22 mouse cellular contexts compared by ENCODE assay signal in genomic region chr15:97712546-97712945, GRCm38 (mm10). TPM values are rescaled to one million over a fixed set of nuclear protein-coding genes. Genes with fewer than 3 reads are reported as not detected.
A peak's percentile ranks its signal among the peaks of the same experiment; 100 is the strongest.
DNase-seq lines count a peak whose midpoint lies in the region; ATAC-seq and TF ChIP-seq lines count a peak whose summit lies in the region.
"Had no signal": no experiment of that assay in that cellular context is flagged by ENCODE, and none has a peak within 500 bp of the region (broad histone marks: within the 10 kb centered on the region; RNA-seq: fewer than 3 reads in every experiment).

No protein-coding gene starts in this region.

- H3K4me1 ChIP-seq in heart, embryonic 11.5 days (ENCODE audit: control insufficient read depth, insufficient read depth, low read length), result no peaks in the 10 kb centered on the region
- H3K4me1 ChIP-seq in midbrain, embryonic 11.5 days (ENCODE audit: control insufficient read depth, insufficient read depth, low read length), result no peaks in the 10 kb centered on the region
- H3K4me1 ChIP-seq in midbrain, embryonic 10.5 days, result peaks cover 21% of the 10 kb centered on the region
- no peaks in the 10 kb centered on the region for H3K4me1 ChIP-seq in midbrain, embryonic 13.5 days (replicated peaks)
- no peaks in the 10 kb centered on the region for H3K4me1 ChIP-seq in midbrain, embryonic 15.5 days
- H3K4me1 ChIP-seq in testis, adult 2 months (ENCODE audit: control insufficient read depth, insufficient read depth, low read length), result peaks cover 4% of the 10 kb centered on the region; the same call in 1 of the 2 replicates

- no peak overlapping the region for H3K27ac ChIP-seq in heart, embryonic 11.5 days (ENCODE audit: low read depth, low read length)
- no peak overlapping the region for H3K27ac ChIP-seq in midbrain, embryonic 11.5 days (ENCODE audit: low read depth, low read length)
- no peak overlapping the region for H3K27ac ChIP-seq in midbrain, embryonic 10.5 days (replicated peaks)
- no peak overlapping the region for H3K27ac ChIP-seq in midbrain, embryonic 13.5 days
- no peak overlapping the region for H3K27ac ChIP-seq in midbrain, embryonic 15.5 days
- H3K27ac ChIP-seq in testis, adult 2 months (ENCODE audit: control insufficient read depth, insufficient read depth, low read depth, low read length), result peak overlapping the region; percentile 10; the same call in 1 of the 2 replicates

- no peaks in the 10 kb centered on the region for H3K27me3 ChIP-seq in heart, embryonic 11.5 days (ENCODE audit: control insufficient read depth, insufficient read depth, low read length)
- H3K27me3 ChIP-seq in midbrain, embryonic 11.5 days (ENCODE audit: control insufficient read depth, insufficient read depth, low read length), result no peaks in the 10 kb centered on the region
- H3K27me3 ChIP-seq in midbrain, embryonic 10.5 days (ENCODE audit: low read depth, poor library complexity, severe bottlenecking), result 0 out of 2 replicates have a peak, but pooled peaks cover 19% of the 10 kb centered on the region
- H3K27me3 ChIP-seq in midbrain, embryonic 13.5 days, result 0 out of 2 replicates have a peak, but pooled peaks cover 3% of the 10 kb centered on the region
- no peaks in the 10 kb centered on the region for H3K27me3 ChIP-seq in midbrain, embryonic 15.5 days (replicated peaks)
- H3K27me3 ChIP-seq in testis, adult 2 months (ENCODE audit: control insufficient read depth, insufficient read depth, low read length), result no peaks in the 10 kb centered on the region
- H3K27me3 ChIP-seq: CH12.LX, Patski had no signal

- no peak for TF ChIP-seq POLR2A in testis, adult 2 months (IDR thresholded peaks at IDR 0.05; ENCODE audit: control insufficient read depth, low read depth, low read length)

- H3K9me3 ChIP-seq in heart, embryonic 11.5 days (replicated peaks; ENCODE audit: control insufficient read depth, low read length), result no peaks in the 10 kb centered on the region
- no peaks in the 10 kb centered on the region for H3K9me3 ChIP-seq in midbrain, embryonic 11.5 days (ENCODE audit: control insufficient read depth, low read length)
- no peaks in the 10 kb centered on the region for H3K9me3 ChIP-seq in midbrain, embryonic 10.5 days (replicated peaks)
- H3K9me3 ChIP-seq in midbrain, embryonic 13.5 days, result no peaks in the 10 kb centered on the region
- H3K9me3 ChIP-seq in midbrain, embryonic 15.5 days, result no peaks in the 10 kb centered on the region
- H3K9me3 ChIP-seq: G1E had no signal

- H3K4me3 ChIP-seq in heart, embryonic 11.5 days (ENCODE audit: low read depth, low read length), result no peak overlapping the region
- no peak overlapping the region for H3K4me3 ChIP-seq in midbrain, embryonic 11.5 days (ENCODE audit: low read depth, low read length)
- no peak overlapping the region for H3K4me3 ChIP-seq in midbrain, embryonic 10.5 days
- H3K4me3 ChIP-seq in midbrain, embryonic 13.5 days (replicated peaks), result no peak overlapping the region
- no peak overlapping the region for H3K4me3 ChIP-seq in midbrain, embryonic 15.5 days
- no peak overlapping the region for H3K4me3 ChIP-seq in testis, adult 2 months (ENCODE audit: control insufficient read depth, low read depth, low read length)

- H3K36me3 ChIP-seq in heart, embryonic 11.5 days (ENCODE audit: control insufficient read depth, insufficient read depth, low read length), result no peaks in the 10 kb centered on the region
- no peaks in the 10 kb centered on the region for H3K36me3 ChIP-seq in midbrain, embryonic 11.5 days (ENCODE audit: control insufficient read depth, insufficient read depth, low read length)
- no peaks in the 10 kb centered on the region for H3K36me3 ChIP-seq in midbrain, embryonic 10.5 days
- H3K36me3 ChIP-seq in midbrain, embryonic 13.5 days, result no peaks in the 10 kb centered on the region
- H3K36me3 ChIP-seq in midbrain, embryonic 15.5 days (replicated peaks), result no peaks in the 10 kb centered on the region
- H3K36me3 ChIP-seq in testis, adult 2 months (ENCODE audit: control insufficient read depth, insufficient read depth, low read length), result no peaks in the 10 kb centered on the region
- H3K36me3 ChIP-seq: G1E had no signal

- no peak overlapping the region for H3K9ac ChIP-seq in heart, embryonic 11.5 days (ENCODE audit: low read depth, low read length)
- H3K9ac ChIP-seq in midbrain, embryonic 11.5 days (ENCODE audit: low read length), result no peak overlapping the region
- H3K9ac ChIP-seq in midbrain, embryonic 13.5 days (replicated peaks), result 0 out of 2 replicates have a peak overlapping the region, but pooled peaks have one; percentile 6
- no peak overlapping the region for H3K9ac ChIP-seq in midbrain, embryonic 15.5 days

- TF ChIP-seq CTCF in testis, adult 2 months (IDR thresholded peaks at IDR 0.05; ENCODE audit: control insufficient read depth, insufficient read depth, insufficient replicate concordance, low read depth, low read length), result no peak

- 61% methylated on average over 6 of the region's 6 CpGs for WGBS in heart, embryonic 11.5 days (ENCODE audit: insufficient replicate concordance)
- 63% methylated on average over 6 of the region's 6 CpGs for WGBS in midbrain, embryonic 11.5 days
- 73% methylated on average over 6 of the region's 6 CpGs for WGBS in midbrain, embryonic 10.5 days
- 72% methylated on average over 6 of the region's 6 CpGs for WGBS in midbrain, embryonic 13.5 days
- 69% methylated on average over 6 of the region's 6 CpGs for WGBS in midbrain, embryonic 15.5 days

- peak; percentile 86 for DNase-seq in heart, adult 11 months
- DNase-seq in midbrain, embryonic 11.5 days (ENCODE audit: low spot score, missing footprints), result peak; percentile 61
- DNase-seq in midbrain, embryonic 10.5 days (ENCODE audit: low spot score), result no peak
- DNase-seq in testis, postnatal 10 days (ENCODE audit: low spot score), result no peak
- DNase-seq: adrenal gland, adult 2 months; adrenal gland, adult 8-10 months; adrenal gland, postnatal 10 days; adrenal gland, postnatal 14 days; adrenal gland, postnatal 25 days; adrenal gland, postnatal 36 days; B cell, adult 2 months; cerebellum, adult 11 months; cerebellum, adult 11-12 months had no signal

- no peak for ATAC-seq in heart, embryonic 11.5 days (replicated peaks; ENCODE audit: insufficient number of reproducible peaks, low FRiP score, low TSS enrichment)
- no peak for ATAC-seq in midbrain, embryonic 11.5 days (ENCODE audit: low FRiP score)
- ATAC-seq in midbrain, embryonic 13.5 days, result no peak
- no peak for ATAC-seq in midbrain, embryonic 15.5 days (replicated peaks)
- ATAC-seq: activated CD4-positive, CD25-positive, alpha-beta regulatory T cell, adult 4 months; CD4-positive, CD25-positive, alpha-beta regulatory T cell, adult 4 months; Patski had no signal

- no peak overlapping the region for H3K4me2 ChIP-seq in heart, embryonic 11.5 days
- H3K4me2 ChIP-seq in midbrain, embryonic 11.5 days, result no peak overlapping the region
- no peak overlapping the region for H3K4me2 ChIP-seq in midbrain, embryonic 13.5 days (replicated peaks)
- H3K4me2 ChIP-seq in midbrain, embryonic 15.5 days, result no peak overlapping the region

RNA-seq across cellular contexts. Expression of gene Rpap3, which starts 6.9 kb away (rescaled TPM):
- 30.4 and 30.5 TPM in 2 replicates for polyA plus RNA-seq in heart, embryonic 11.5 days (2014; fragmentation: Nextera tagmentation; extraction: Ambion mirVana)
- polyA plus RNA-seq in midbrain, embryonic 11.5 days (2014; fragmentation: Nextera tagmentation; extraction: Ambion mirVana), result 56.4 and 57.4 TPM in 2 replicates
- polyA plus RNA-seq in midbrain, embryonic 10.5 days (2016; fragmentation: Nextera tagmentation; extraction: Ambion mirVana), result 40.4 and 41.7 TPM in 2 replicates
- polyA plus RNA-seq in midbrain, embryonic 13.5 days (2015; fragmentation: Nextera tagmentation; extraction: Ambion mirVana), result 32.8 and 37.0 TPM in 2 replicates
- polyA plus RNA-seq in midbrain, embryonic 15.5 days (2015; fragmentation: Nextera tagmentation; extraction: Ambion mirVana), result 31.1 and 33.7 TPM in 2 replicates
- polyA plus RNA-seq in testis, adult 2 months (2012; rRNA removed), result 3.7 and 3.9 TPM in 2 replicates

RNA-seq across cellular contexts. Expression of gene Endou, which starts 18.6 kb away (rescaled TPM):
- 0.20 TPM in 1 of 2 replicates, not detected in the other for polyA plus RNA-seq in heart, embryonic 11.5 days (2014; fragmentation: Nextera tagmentation; extraction: Ambion mirVana)
- 0.18 and 0.32 TPM in 2 replicates for polyA plus RNA-seq in midbrain, embryonic 11.5 days (2014; fragmentation: Nextera tagmentation; extraction: Ambion mirVana)
- 0.12 and 0.26 TPM in 2 replicates for polyA plus RNA-seq in midbrain, embryonic 10.5 days (2016; fragmentation: Nextera tagmentation; extraction: Ambion mirVana)
- 0.17 and 0.31 TPM in 2 replicates for polyA plus RNA-seq in midbrain, embryonic 13.5 days (2015; fragmentation: Nextera tagmentation; extraction: Ambion mirVana)
- 0.17 and 0.27 TPM in 2 replicates for polyA plus RNA-seq in midbrain, embryonic 15.5 days (2015; fragmentation: Nextera tagmentation; extraction: Ambion mirVana)
- 0.89 and 1.1 TPM in 2 replicates for polyA plus RNA-seq in testis, adult 2 months (2012; rRNA removed)
- polyA plus RNA-seq: G1E had no signal

RNA-seq across cellular contexts. Expression of gene Rapgef3, which starts 55.2 kb away (rescaled TPM):
- polyA plus RNA-seq in heart, embryonic 11.5 days (2014; fragmentation: Nextera tagmentation; extraction: Ambion mirVana), result 8.3 and 8.5 TPM in 2 replicates
- 3.0 and 3.2 TPM in 2 replicates for polyA plus RNA-seq in midbrain, embryonic 11.5 days (2014; fragmentation: Nextera tagmentation; extraction: Ambion mirVana)
- polyA plus RNA-seq in midbrain, embryonic 10.5 days (2016; fragmentation: Nextera tagmentation; extraction: Ambion mirVana), result 5.3 and 6.0 TPM in 2 replicates
- polyA plus RNA-seq in midbrain, embryonic 13.5 days (2015; fragmentation: Nextera tagmentation; extraction: Ambion mirVana), result 7.2 and 9.0 TPM in 2 replicates
- polyA plus RNA-seq in midbrain, embryonic 15.5 days (2015; fragmentation: Nextera tagmentation; extraction: Ambion mirVana), result 15.4 and 16.8 TPM in 2 replicates
- 16.1 and 16.3 TPM in 2 replicates for polyA plus RNA-seq in testis, adult 2 months (2012; rRNA removed)
- polyA plus RNA-seq: activated CD4-positive, CD25-positive, alpha-beta regulatory T cell, adult 4 months had no signal

Comparison
In these comparisons a context has a peak if more than half of its experiments do, and no peak if none do; other contexts are left out.
1. DNase-seq: peak in heart, adult 11 months (single experiment) and midbrain, embryonic 11.5 days (single experiment); none in midbrain, embryonic 10.5 days (single experiment) and testis, postnatal 10 days (single experiment).